ENCODE assay signal across 9 mouse cellular contexts in genomic region chr11:114724787-114725590, GRCm38 (mm10). TPM values are rescaled to one million over a fixed set of nuclear protein-coding genes. Genes with fewer than 3 reads are reported as not detected.
DNase-seq lines count a peak whose midpoint lies in the region; ATAC-seq and TF ChIP-seq lines count a peak whose summit lies in the region.
"Had no signal": no experiment of that assay in that cellular context is flagged by ENCODE, and none has a peak within 500 bp of the region (broad histone marks: within the 10 kb centered on the region; RNA-seq: fewer than 3 reads in every experiment).

No protein-coding gene starts in this region.

- no peak for TF ChIP-seq CTCF in cerebellum, adult 2 months (IDR thresholded peaks at IDR 0.05; ENCODE audit: borderline replicate concordance, insufficient read depth, low read depth, low read length)
- TF ChIP-seq CTCF in layer of hippocampus, adult 2 months (conservative IDR thresholded peaks at IDR 0.05): no peak

- ATAC-seq in heart, embryonic 16.5 days (replicated peaks; ENCODE audit: extremely low read depth, insufficient read depth, low FRiP score): peak; percentile 64; the same call in 1 of the 2 replicates

- H3K36me3 ChIP-seq in heart, embryonic 16.5 days (ENCODE audit: control insufficient read depth, insufficient read depth): no peaks in the 10 kb centered on the region
- H3K36me3 ChIP-seq: neural tube, embryonic 12.5 days had no signal

- no peak overlapping the region for H3K4me3 ChIP-seq in cerebellum, adult 2 months (replicated peaks; ENCODE audit: insufficient read depth, low read depth, low read length)
- no peak overlapping the region for H3K4me3 ChIP-seq in heart, embryonic 16.5 days (ENCODE audit: low read length)
- no peak overlapping the region for H3K4me3 ChIP-seq in layer of hippocampus, adult 2 months
- H3K4me3 ChIP-seq: neural tube, embryonic 12.5 days had no signal

- H3K9me3 ChIP-seq in heart, embryonic 16.5 days (replicated peaks; ENCODE audit: control insufficient read depth, low read length): no peaks in the 10 kb centered on the region
- H3K9me3 ChIP-seq: neural tube, embryonic 12.5 days had no signal

- no peak for TF ChIP-seq POLR2A in cerebellum, adult 2 months (IDR thresholded peaks at IDR 0.05; ENCODE audit: borderline replicate concordance, insufficient read depth, low read length)

- H3K27me3 ChIP-seq in cerebellum, adult 2 months (ENCODE audit: control insufficient read depth, insufficient read depth, low read length): no peaks in the 10 kb centered on the region
- H3K27me3 ChIP-seq in heart, embryonic 16.5 days (ENCODE audit: control insufficient read depth, insufficient read depth, low read length): no peaks in the 10 kb centered on the region
- H3K27me3 ChIP-seq: neural tube, embryonic 12.5 days had no signal

- no peak overlapping the region for H3K4me2 ChIP-seq in heart, embryonic 16.5 days (ENCODE audit: low read depth, low read length)
- H3K4me2 ChIP-seq: neural tube, embryonic 12.5 days had no signal

- no peak overlapping the region for H3K9ac ChIP-seq in heart, embryonic 16.5 days (ENCODE audit: low read length)
- H3K9ac ChIP-seq: neural tube, embryonic 12.5 days had no signal

- 24% methylated on average over 11 of the region's 11 CpGs for WGBS in cerebellum, adult 2 months
- WGBS in heart, embryonic 16.5 days: 49% methylated on average over 11 of the region's 11 CpGs

- H3K27ac ChIP-seq in cerebellum, adult 2 months (ENCODE audit: insufficient read depth, low read length): no peak overlapping the region
- peak overlapping the region; percentile 33 for H3K27ac ChIP-seq in heart, embryonic 16.5 days (ENCODE audit: low read length)
- no peak overlapping the region for H3K27ac ChIP-seq in layer of hippocampus, adult 2 months
- H3K27ac ChIP-seq: neural tube, embryonic 12.5 days had no signal

- H3K4me1 ChIP-seq in cerebellum, adult 2 months (ENCODE audit: control insufficient read depth, insufficient read depth, low read length): peaks cover 15% of the 10 kb centered on the region
- peaks cover 13% of the 10 kb centered on the region for H3K4me1 ChIP-seq in heart, embryonic 16.5 days (ENCODE audit: control insufficient read depth, insufficient read depth, low read length)

- DNase-seq in cerebellum, adult 2 months: peak; percentile 52 to 69
- DNase-seq in cerebellum, adult 11-12 months: no peak
- peak; percentile 64 for DNase-seq in urinary bladder, postnatal 25 days (ENCODE audit: low spot score)
- DNase-seq in urinary bladder, adult 2 months (ENCODE audit: low spot score): no peak
- DNase-seq in right cerebral cortex, postnatal 14 days: peak; percentile 33
- no peak for DNase-seq in kidney, postnatal 36 days
- DNase-seq in layer of hippocampus, adult 2 months (ENCODE audit: low spot score in 2 of 2): no peak

RNA-seq across cellular contexts. Expression of gene Dnaic2, which starts 2.2 kb away (rescaled TPM):
- polyA plus RNA-seq in cerebellum, adult 2 months (2012; rRNA removed): 3.9 and 5.0 TPM in 2 replicates
- polyA plus RNA-seq in urinary bladder, adult 2 months (2012; rRNA removed): 1.1 and 1.2 TPM in 2 replicates
- 1.1 and 1.3 TPM in 2 replicates for polyA plus RNA-seq in heart, embryonic 16.5 days (2015; fragmentation: Nextera tagmentation; extraction: Ambion mirVana)
- 1 to 10 TPM; 1.4 to 1.5 TPM for total RNA-seq in layer of hippocampus, adult 2 months (2021)

RNA-seq across cellular contexts. Expression of gene Kif19a, which starts 40.2 kb away (rescaled TPM):
- polyA plus RNA-seq in cerebellum, adult 2 months (2012; rRNA removed): 4.9 and 5.1 TPM in 2 replicates
- polyA plus RNA-seq in urinary bladder, adult 2 months (2012; rRNA removed): 0.65 and 1.3 TPM in 2 replicates
- polyA plus RNA-seq in heart, embryonic 16.5 days (2015; fragmentation: Nextera tagmentation; extraction: Ambion mirVana): 0.16 and 0.25 TPM in 2 replicates
- total RNA-seq in layer of hippocampus, adult 2 months (2021): 1 to 10 TPM; 2.9 to 5.4 TPM

RNA-seq across cellular contexts. Expression of gene Ttyh2, which starts 49.8 kb away (rescaled TPM):
- 81.2 and 92.5 TPM in 2 replicates for polyA plus RNA-seq in cerebellum, adult 2 months (2012; rRNA removed)
- 3.7 and 4.7 TPM in 2 replicates for polyA plus RNA-seq in urinary bladder, adult 2 months (2012; rRNA removed)
- polyA plus RNA-seq in heart, embryonic 16.5 days (2015; fragmentation: Nextera tagmentation; extraction: Ambion mirVana): 11.4 and 11.9 TPM in 2 replicates
- total RNA-seq in layer of hippocampus, adult 2 months (2021): 10 to 100 TPM; 24.4 to 27.8 TPM

RNA-seq across cellular contexts. Expression of gene Rpl38, which starts 56.7 kb away (rescaled TPM):
- polyA plus RNA-seq in cerebellum, adult 2 months (2012; rRNA removed): 1,362 and 1,509 TPM in 2 replicates
- polyA plus RNA-seq in urinary bladder, adult 2 months (2012; rRNA removed): 2,406 and 2,749 TPM in 2 replicates
- polyA plus RNA-seq in heart, embryonic 16.5 days (2015; fragmentation: Nextera tagmentation; extraction: Ambion mirVana): 509 and 560 TPM in 2 replicates
- total RNA-seq in layer of hippocampus, adult 2 months (2021): 100 to 1,000 TPM; 905 to 943 TPM

Comparison
In these comparisons a context has a peak if more than half of its experiments do, and no peak if none do; other contexts are left out.
1. DNase-seq: peak in cerebellum, adult 2 months (2 of 2), urinary bladder, postnatal 25 days (single experiment) and right cerebral cortex, postnatal 14 days (single experiment); none in cerebellum, adult 11-12 months (single experiment), urinary bladder, adult 2 months (single experiment), kidney, postnatal 36 days (0 of 2) and layer of hippocampus, adult 2 months (0 of 2).